Mouse (Mus musculus): ENCODE results near the gene Gss.

- TF ChIP-seq CTCF (IDR thresholded peaks at IDR 0.05; ENCODE audit: control insufficient read depth, insufficient read depth, low read length): no peak
- TF ChIP-seq POLR2A (IDR thresholded peaks at IDR 0.05; ENCODE audit: borderline replicate concordance, control insufficient read depth, low read depth, low read length): no peak
Measured at GRCm38 (mm10) chr2:155585082-155585481, 7.5 kb downstream of the Gss start.
